Mouse (Mus musculus) myocyte (in vitro differentiated cells): ENCODE measurements around the gene Slc6a11.

Experiments used
- CEBPB ChIP-seq: IDR thresholded peaks from 2 replicates; pipeline ENCODE4 v1.6.1; 2011; ENCODE audit warnings: mild to moderate bottlenecking, moderate library complexity; ENCODE audit not compliant: poor library complexity, insufficient read depth, severe bottlenecking
- E2F4 ChIP-seq: IDR thresholded peaks from one replicate; pipeline ENCODE4 v1.6.1; 2011; ENCODE audit warnings: mild to moderate bottlenecking, control low read depth, moderate library complexity; ENCODE audit not compliant: insufficient read depth
- MAX ChIP-seq: IDR thresholded peaks from one replicate; pipeline ENCODE4 v1.6.1; 2011; ENCODE audit warnings: low read depth, mild to moderate bottlenecking, control low read depth
- MYOD1 ChIP-seq, 3 experiments: IDR thresholded peaks; one replicate each; pipeline ENCODE4 v1.6.1; 2011; ENCODE audit warnings: control low read depth in 2 of 3, low read depth in 2 of 3, mild to moderate bottlenecking in 2 of 3, moderate library complexity in 1 of 3; ENCODE audit not compliant: insufficient read length in 2 of 3, control insufficient read depth in 1 of 3
- POLR2A ChIP-seq: IDR thresholded peaks from one replicate; pipeline ENCODE4 v1.6.1; 2011; ENCODE audit warnings: low read depth, mild to moderate bottlenecking, control low read depth, moderate library complexity; ENCODE audit not compliant: insufficient read length
- POLR2AphosphoS2 ChIP-seq: IDR thresholded peaks from one replicate; pipeline ENCODE4 v1.6.1; 2011; ENCODE audit warnings: low read depth, control low read depth; ENCODE audit not compliant: insufficient read length

GRCm38 (mm10) chr6:114138970-114139369 is 7.9 kb downstream of the Slc6a11 start:
- no peak for TF ChIP-seq POLR2A
- no peak for TF ChIP-seq MAX
- no peak for TF ChIP-seq CEBPB
- TF ChIP-seq POLR2AphosphoS2, result no peak
- TF ChIP-seq MYOD1 (IDR thresholded peaks at IDR 0.05; ENCODE audit: control insufficient read depth in 1 of 3, insufficient read length in 2 of 3, low read depth in 2 of 3), result no peak
- TF ChIP-seq E2F4, result no peak
